In genomic region chr3:9605784-9606706, GRCm38 (mm10) we compare ENCODE assay signal across 9 mouse cellular contexts. TPM values are rescaled to one million over a fixed set of nuclear protein-coding genes. Genes with fewer than 3 reads are reported as not detected.
A peak's percentile ranks its signal among the peaks of the same experiment; 100 is the strongest.
DNase-seq lines count a peak whose midpoint lies in the region; ATAC-seq and TF ChIP-seq lines count a peak whose summit lies in the region.
"Had no signal": no experiment of that assay in that cellular context is flagged by ENCODE, and none has a peak within 500 bp of the region (broad histone marks: within the 10 kb centered on the region; RNA-seq: fewer than 3 reads in every experiment).

No protein-coding gene starts in this region.

- H3K4me1 ChIP-seq in embryonic facial prominence, embryonic 13.5 days, result peaks cover 35% of the 10 kb centered on the region
- H3K4me1 ChIP-seq in limb, embryonic 11.5 days (ENCODE audit: control insufficient read depth, insufficient read depth, low read length), result peaks cover 22% of the 10 kb centered on the region
- peaks cover 33% of the 10 kb centered on the region for H3K4me1 ChIP-seq in neural tube, embryonic 13.5 days (replicated peaks)
- H3K4me1 ChIP-seq in liver, postnatal 0 days (ENCODE audit: insufficient read depth), result peaks cover 9% of the 10 kb centered on the region

- H3K4me2 ChIP-seq in embryonic facial prominence, embryonic 13.5 days, result no peak overlapping the region
- H3K4me2 ChIP-seq in limb, embryonic 11.5 days (ENCODE audit: low read depth, severe bottlenecking), result 0 out of 2 replicates have a peak overlapping the region, but pooled peaks have one; percentile 12
- peak overlapping the region; percentile 26 for H3K4me2 ChIP-seq in neural tube, embryonic 13.5 days
- no peak overlapping the region for H3K4me2 ChIP-seq in liver, postnatal 0 days (ENCODE audit: low read depth, low read length)

- peak overlapping the region; percentile 11; the same call in 1 of the 2 replicates for H3K9ac ChIP-seq in embryonic facial prominence, embryonic 13.5 days
- no peak overlapping the region for H3K9ac ChIP-seq in limb, embryonic 11.5 days (ENCODE audit: low read length)
- peak overlapping the region; percentile 50 for H3K9ac ChIP-seq in neural tube, embryonic 13.5 days
- no peak overlapping the region; the same call in 1 of the 2 replicates for H3K9ac ChIP-seq in liver, postnatal 0 days (replicated peaks)

- no peak overlapping the region for H3K4me3 ChIP-seq in embryonic facial prominence, embryonic 13.5 days
- no peak overlapping the region for H3K4me3 ChIP-seq in limb, embryonic 11.5 days (ENCODE audit: low read depth, low read length)
- H3K4me3 ChIP-seq in neural tube, embryonic 13.5 days, result no peak overlapping the region
- no peak overlapping the region for H3K4me3 ChIP-seq in liver, postnatal 0 days (ENCODE audit: low read depth, low read length)

- no peak overlapping the region for H3K27ac ChIP-seq in embryonic facial prominence, embryonic 13.5 days
- H3K27ac ChIP-seq in limb, embryonic 11.5 days (replicated peaks; ENCODE audit: low read depth, low read length), result no peak overlapping the region
- no peak overlapping the region for H3K27ac ChIP-seq in neural tube, embryonic 13.5 days (replicated peaks)
- H3K27ac ChIP-seq in liver, postnatal 0 days (ENCODE audit: low read depth), result no peak overlapping the region

- WGBS in embryonic facial prominence, embryonic 13.5 days, result 32% methylated on average over 11 of the region's 11 CpGs
- WGBS in limb, embryonic 11.5 days, result 17% methylated on average over 11 of the region's 11 CpGs
- WGBS in neural tube, embryonic 13.5 days, result 27% methylated on average over 11 of the region's 11 CpGs
- 53% methylated on average over 11 of the region's 11 CpGs for WGBS in liver, postnatal 0 days (ENCODE audit: insufficient replicate concordance)

- no peak for TF ChIP-seq EP300 in liver, postnatal 0 days (IDR thresholded peaks at IDR 0.05; ENCODE audit: low read depth)

- H3K36me3 ChIP-seq in embryonic facial prominence, embryonic 13.5 days, result no peaks in the 10 kb centered on the region
- no peaks in the 10 kb centered on the region for H3K36me3 ChIP-seq in limb, embryonic 11.5 days (ENCODE audit: control insufficient read depth, insufficient read depth, low read length)
- H3K36me3 ChIP-seq in neural tube, embryonic 13.5 days, result no peaks in the 10 kb centered on the region
- H3K36me3 ChIP-seq in liver, postnatal 0 days (replicated peaks; ENCODE audit: insufficient read depth, low read length), result no peaks in the 10 kb centered on the region

- no peaks in the 10 kb centered on the region for H3K27me3 ChIP-seq in embryonic facial prominence, embryonic 13.5 days
- no peaks in the 10 kb centered on the region for H3K27me3 ChIP-seq in limb, embryonic 11.5 days (ENCODE audit: control insufficient read depth, insufficient read depth, low read length)
- H3K27me3 ChIP-seq in neural tube, embryonic 13.5 days, result no peaks in the 10 kb centered on the region
- no peaks in the 10 kb centered on the region for H3K27me3 ChIP-seq in liver, postnatal 0 days (ENCODE audit: insufficient read depth, low read length)
- H3K27me3 ChIP-seq: Patski had no signal

- peak; percentile 52 for DNase-seq in kidney, adult 9 months
- no peak for DNase-seq in kidney, postnatal 14 days
- DNase-seq in limb, embryonic 11.5 days (ENCODE audit: low spot score), result no peak
- DNase-seq in liver, postnatal 0 days, result no peak
- no peak for DNase-seq in thymus, adult 18-20 months
- no peak for DNase-seq in ovary, postnatal 10 days (ENCODE audit: low spot score)

- ATAC-seq in embryonic facial prominence, embryonic 13.5 days (ENCODE audit: insufficient number of reproducible peaks, insufficient read depth, low FRiP score, low TSS enrichment, low read depth), result no peak
- ATAC-seq in limb, embryonic 11.5 days (ENCODE audit: insufficient number of reproducible peaks, low FRiP score, low TSS enrichment, low read depth), result no peak
- no peak for ATAC-seq in neural tube, embryonic 13.5 days (ENCODE audit: low read depth)
- no peak for ATAC-seq in liver, postnatal 0 days
- ATAC-seq: Patski had no signal

- no peaks in the 10 kb centered on the region for H3K9me3 ChIP-seq in embryonic facial prominence, embryonic 13.5 days
- H3K9me3 ChIP-seq in limb, embryonic 11.5 days (ENCODE audit: control insufficient read depth, low read length), result no peaks in the 10 kb centered on the region
- no peaks in the 10 kb centered on the region for H3K9me3 ChIP-seq in neural tube, embryonic 13.5 days
- no peaks in the 10 kb centered on the region for H3K9me3 ChIP-seq in liver, postnatal 0 days (ENCODE audit: low read length)

- TF ChIP-seq CTCF in liver, postnatal 0 days (IDR thresholded peaks at IDR 0.05; ENCODE audit: low read depth), result no peak

RNA-seq across cellular contexts. Expression of gene Zfp704, which starts 3.8 kb away (rescaled TPM):
- 10.0 and 10.8 TPM in 2 replicates for polyA plus RNA-seq in embryonic facial prominence, embryonic 13.5 days (2015; fragmentation: Nextera tagmentation; extraction: Ambion mirVana)
- 10.0 and 10.2 TPM in 2 replicates for polyA plus RNA-seq in limb, embryonic 11.5 days (2014; fragmentation: Nextera tagmentation; extraction: Ambion mirVana)
- 7.4 and 8.5 TPM in 2 replicates for polyA plus RNA-seq in neural tube, embryonic 13.5 days (2015; fragmentation: Nextera tagmentation; extraction: Ambion mirVana)
- 0.94 and 0.95 TPM in 2 replicates for polyA plus RNA-seq in liver, postnatal 0 days (2015; fragmentation: Nextera tagmentation; extraction: Ambion mirVana)

Comparison
In these comparisons a context has a peak if more than half of its experiments do, and no peak if none do; other contexts are left out.
1. H3K4me2 ChIP-seq: peak in limb, embryonic 11.5 days (single experiment) and neural tube, embryonic 13.5 days (single experiment); none in embryonic facial prominence, embryonic 13.5 days (single experiment) and liver, postnatal 0 days (single experiment).
2. H3K9ac ChIP-seq: peak in embryonic facial prominence, embryonic 13.5 days (single experiment) and neural tube, embryonic 13.5 days (single experiment); none in limb, embryonic 11.5 days (single experiment) and liver, postnatal 0 days (single experiment).